Mouse (Mus musculus) gastrocnemius, adult 18-20 months (tissue): ENCODE measurements around the gene Hist1h2aa. TPM values are rescaled to one million over a fixed set of nuclear protein-coding genes. Genes with fewer than 3 reads are reported as not detected.

Experiments used
- DNase-seq: peaks from one replicate; pipeline ENCODE4 v3.0.0; 2021; ENCODE audit warnings: low spot score
- long read RNA-seq, 2 experiments: library from polyadenylated mRNA; stranded (forward); transcript quantifications; one replicate each; pipeline ENCODE4 v2.0.0; 2021
- total RNA-seq, 2 experiments: library from RNA; stranded (reverse); gene quantifications; 2 replicates each; pipeline ENCODE4 v1.2.3; 2021

The Hist1h2aa gene
- total RNA-seq: not detected
- long read RNA-seq, experiment 1: 0 reads
- long read RNA-seq, experiment 2: 0 reads

GRCm38 (mm10) chr13:23934211-23934520, at the start of gene Hist1h2aa:
Gene Hist1h2aa (plus strand): TSS chr13:23934462.
- no peak for DNase-seq

- DNase-seq: no peak
Observed at GRCm38 (mm10) chr13:23885540-23885939, 48.7 kb upstream of the Hist1h2aa start.

- no peak for DNase-seq
Observed at GRCm38 (mm10) chr13:23887026-23887725, 47.1 kb upstream of the Hist1h2aa start.

DNA sequence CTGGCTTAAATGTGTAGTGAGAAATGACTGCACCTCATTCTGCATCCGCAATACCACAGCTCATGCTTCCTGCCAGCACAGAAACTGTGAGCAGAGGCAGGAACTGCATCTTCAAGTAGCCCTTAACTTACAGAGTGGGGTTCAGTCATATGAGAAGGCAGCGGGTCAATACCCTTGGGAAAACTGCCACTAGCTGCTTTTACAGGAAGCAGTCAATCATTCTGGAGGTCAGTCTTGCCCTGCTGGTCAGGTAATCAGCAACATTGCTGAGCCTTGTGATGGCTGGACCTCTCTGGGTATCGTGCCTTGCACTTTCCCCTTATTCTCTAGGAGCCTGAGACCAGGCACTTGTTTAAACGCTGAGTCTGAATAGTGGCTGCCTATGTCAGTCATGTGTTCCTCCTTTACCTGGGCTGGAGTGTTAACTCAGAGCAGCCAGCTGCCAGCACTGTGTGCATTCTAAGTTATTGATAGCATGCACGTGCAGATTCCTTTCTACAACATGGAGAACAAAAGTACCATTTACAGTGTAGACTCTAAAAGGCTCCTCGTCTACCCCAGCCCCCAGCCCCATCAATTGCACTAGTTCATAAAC, 45.2 kb upstream of the Hist1h2aa start:
- DNase-seq: no peak

DNA sequence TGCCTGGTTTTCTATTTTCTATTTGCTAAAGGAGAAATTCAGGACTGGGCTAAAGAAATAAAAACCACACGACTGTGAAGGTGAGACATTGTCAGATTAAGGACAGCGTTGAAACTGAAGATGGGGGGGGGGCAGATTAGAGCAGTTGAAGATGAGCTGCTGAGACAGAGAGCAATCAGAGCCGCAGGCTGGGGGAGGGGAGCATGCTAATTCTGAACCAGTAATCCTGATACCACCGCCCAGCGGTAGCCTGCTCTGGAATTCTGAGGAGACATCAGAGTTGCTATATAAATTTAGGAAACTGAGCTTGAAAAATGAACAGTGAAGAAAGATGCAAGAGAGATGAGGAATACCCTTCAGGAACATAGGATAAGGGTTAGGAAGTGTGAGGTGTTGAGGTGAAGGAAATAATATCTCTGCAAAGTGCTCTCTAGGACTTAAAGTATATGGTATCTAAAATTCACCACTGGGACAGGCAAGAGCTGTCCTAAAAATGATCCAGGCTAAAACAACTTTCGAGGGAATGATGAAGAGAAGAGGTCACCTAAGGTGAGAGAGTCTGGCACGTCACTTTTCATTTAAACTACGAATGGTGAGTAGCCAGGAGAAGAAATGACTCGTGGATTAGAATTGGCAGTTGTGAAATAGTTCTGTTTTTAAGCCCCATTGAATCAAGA, 41.5 kb upstream of the Hist1h2aa start:
- no peak for DNase-seq

DNA sequence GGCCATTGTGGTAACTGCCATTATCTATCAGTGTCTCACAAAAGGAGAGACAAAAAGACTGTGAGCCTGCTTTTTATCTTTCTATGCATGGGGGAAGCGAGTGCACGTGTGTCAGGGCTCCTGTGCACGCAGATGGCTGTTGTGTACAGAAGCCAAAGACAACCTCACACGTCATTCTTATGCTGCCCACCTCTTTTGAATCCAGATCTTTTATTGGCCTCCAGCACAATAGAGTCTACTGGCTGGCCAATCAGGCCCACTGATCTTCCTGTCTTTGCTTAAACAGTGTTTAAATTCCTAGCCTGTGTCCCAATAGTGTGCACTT, 41.0 kb upstream of the Hist1h2aa start:
- DNase-seq: no peak

DNA sequence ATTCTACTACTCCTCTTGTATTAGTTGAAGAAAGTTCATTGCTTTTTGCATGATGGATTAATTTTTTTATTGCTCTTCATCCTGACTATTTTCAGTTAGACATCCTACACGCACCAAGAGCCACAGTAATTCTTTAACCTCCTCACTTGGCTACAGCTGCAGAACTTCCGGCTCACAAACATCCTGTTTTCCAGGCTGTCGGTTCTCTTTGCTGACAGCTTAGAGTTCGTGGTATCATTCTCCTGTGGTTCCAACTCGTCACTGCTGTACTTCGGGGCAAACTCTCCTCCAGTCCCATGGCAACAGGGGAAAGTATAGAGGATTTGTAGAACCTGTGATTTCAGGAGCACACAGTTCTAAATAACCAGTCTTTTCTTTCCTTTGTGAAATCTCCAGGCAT, 36.0 kb upstream of the Hist1h2aa start:
- no peak for DNase-seq

- no peak for DNase-seq
Observed at GRCm38 (mm10) chr13:23906906-23907305, 27.4 kb upstream of the Hist1h2aa start.

DNA sequence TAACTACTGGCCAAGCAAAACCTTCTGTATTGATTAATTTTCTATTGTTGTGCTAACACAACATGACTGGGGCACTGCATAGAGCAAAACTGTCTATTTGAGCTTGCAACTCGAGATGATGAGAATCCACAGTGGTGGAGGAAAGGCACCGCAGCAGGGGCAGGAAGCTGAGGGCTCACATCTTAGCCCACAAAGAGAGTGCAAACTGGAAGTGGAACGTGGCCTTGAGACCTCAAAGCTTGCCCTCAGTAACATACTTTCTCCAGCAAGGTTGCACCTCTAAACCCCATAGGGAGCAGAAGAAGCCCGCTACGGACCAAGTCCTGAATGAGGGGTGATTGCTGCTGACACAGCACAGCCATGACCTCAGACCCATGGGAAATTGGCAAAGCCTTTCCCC, 24.1 kb upstream of the Hist1h2aa start:
- no peak for DNase-seq

GRCm38 (mm10) chr13:23911335-23911734, 22.9 kb upstream of the Hist1h2aa start:
- no peak for DNase-seq

DNA sequence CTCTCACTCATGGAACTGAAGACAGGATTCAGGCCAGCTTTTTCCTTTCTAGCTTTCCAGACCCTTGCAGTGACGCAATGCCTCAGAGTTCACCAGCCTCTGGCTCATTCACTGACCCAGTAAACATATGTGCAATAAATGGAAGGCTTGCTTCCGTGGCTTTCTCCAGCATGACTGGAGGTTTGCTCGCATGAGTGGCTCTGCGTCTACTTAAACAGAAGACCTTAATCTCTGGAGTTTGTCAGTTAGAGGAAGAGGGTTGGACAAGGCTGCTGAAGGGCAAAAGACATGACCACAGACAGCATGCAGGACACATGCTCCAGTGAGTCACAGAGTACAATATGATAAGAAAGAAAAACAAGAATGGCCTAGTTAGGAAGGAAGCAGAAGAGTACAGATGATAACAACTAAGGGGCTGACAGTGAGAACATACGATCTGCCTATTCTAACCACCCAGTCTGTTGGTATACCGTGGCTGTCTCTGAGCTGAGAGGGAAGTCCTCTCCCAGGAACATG, 20.4 kb upstream of the Hist1h2aa start:
- DNase-seq: no peak

DNA sequence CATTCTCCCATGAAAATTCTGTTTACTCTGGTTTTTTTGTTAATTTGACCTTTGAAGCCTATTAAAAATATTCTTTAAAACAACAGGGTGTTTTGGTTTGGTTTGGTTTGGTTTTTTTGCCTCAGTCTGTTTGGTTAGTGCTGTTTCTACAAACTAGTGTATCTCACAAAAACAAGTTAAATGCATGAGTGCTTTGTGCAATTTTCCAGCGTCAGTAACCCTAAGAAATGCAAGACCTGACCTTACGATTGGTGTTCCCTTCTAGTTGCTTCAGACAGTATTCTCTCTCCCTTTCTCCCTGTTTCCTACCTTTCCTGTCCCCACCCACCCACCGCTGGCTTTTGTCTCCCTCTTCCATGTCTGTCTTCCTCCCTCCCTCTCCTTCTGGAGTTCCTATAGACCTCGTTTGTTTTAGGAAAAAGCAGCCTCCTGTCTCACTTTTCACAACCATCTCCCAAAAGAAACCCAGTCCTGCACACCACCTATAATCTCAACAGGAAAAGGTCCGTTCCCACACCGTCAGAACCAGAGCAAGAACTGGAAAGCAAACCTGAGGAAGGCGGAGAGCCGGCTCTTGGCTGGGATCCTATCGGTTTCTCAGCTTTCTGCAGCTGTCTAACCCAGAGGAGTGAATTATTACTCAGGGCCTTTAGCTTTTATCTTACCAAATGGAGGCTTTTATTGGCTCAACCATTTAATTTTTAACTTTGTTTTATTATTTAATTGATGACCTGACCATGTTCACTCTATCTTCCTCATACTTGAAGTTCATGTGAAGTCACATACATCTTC, 19.7 kb upstream of the Hist1h2aa start, which contains the start of gene Slc17a4:
Gene Slc17a4 (minus strand): TSS at position 634 of the 792 bp plus-strand sequence.
- DNase-seq: no peak

- peak; percentile 13 for DNase-seq
Observed at GRCm38 (mm10) chr13:23916132-23916531, 18.1 kb upstream of the Hist1h2aa start.

DNA sequence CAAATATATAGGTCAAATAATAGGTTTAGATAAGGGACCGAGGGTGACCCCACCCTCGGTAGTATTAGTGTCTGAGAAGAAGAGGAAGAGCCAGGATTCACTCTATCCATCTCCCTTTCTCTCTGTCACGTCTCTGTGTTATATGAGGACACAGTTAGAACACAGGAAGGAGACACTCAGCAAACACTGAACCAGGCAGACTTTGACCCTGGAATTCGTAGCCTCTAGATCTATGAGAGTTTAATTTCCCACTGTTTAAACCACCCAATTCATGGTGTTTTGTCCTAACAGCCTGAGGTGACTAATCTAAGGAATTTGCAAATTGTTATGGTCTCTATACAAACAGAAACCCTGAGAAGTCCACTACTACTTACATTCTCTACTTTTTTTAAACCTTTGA, 16.6 kb upstream of the Hist1h2aa start:
- DNase-seq: no peak

GRCm38 (mm10) chr13:23925792-23926191, 8.5 kb upstream of the Hist1h2aa start:
- DNase-seq: no peak

GRCm38 (mm10) chr13:23928637-23929036, 5.6 kb upstream of the Hist1h2aa start:
- no peak for DNase-seq

DNA sequence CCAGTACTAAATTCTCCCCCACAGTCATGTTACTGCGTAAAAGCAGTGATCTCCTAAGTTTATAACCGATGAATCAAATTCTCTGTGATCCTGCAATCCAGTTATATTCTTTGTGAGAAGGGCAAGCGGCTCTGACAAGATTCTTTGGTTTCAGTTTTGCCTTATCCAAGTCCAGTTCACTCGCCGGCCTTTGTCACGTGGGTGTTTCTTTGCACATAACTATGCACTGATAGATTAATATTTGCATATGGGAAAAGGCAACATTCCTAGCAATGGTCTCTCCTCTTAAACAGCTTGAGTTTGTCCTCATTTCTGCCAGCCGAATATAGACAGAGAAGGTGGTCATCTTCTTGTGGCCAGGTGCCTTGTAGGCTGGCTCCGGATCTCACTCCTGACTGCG, 3.8 kb upstream of the Hist1h2aa start:
- DNase-seq: no peak

GRCm38 (mm10) chr13:23930904-23931303, 3.4 kb upstream of the Hist1h2aa start:
- no peak for DNase-seq

DNA sequence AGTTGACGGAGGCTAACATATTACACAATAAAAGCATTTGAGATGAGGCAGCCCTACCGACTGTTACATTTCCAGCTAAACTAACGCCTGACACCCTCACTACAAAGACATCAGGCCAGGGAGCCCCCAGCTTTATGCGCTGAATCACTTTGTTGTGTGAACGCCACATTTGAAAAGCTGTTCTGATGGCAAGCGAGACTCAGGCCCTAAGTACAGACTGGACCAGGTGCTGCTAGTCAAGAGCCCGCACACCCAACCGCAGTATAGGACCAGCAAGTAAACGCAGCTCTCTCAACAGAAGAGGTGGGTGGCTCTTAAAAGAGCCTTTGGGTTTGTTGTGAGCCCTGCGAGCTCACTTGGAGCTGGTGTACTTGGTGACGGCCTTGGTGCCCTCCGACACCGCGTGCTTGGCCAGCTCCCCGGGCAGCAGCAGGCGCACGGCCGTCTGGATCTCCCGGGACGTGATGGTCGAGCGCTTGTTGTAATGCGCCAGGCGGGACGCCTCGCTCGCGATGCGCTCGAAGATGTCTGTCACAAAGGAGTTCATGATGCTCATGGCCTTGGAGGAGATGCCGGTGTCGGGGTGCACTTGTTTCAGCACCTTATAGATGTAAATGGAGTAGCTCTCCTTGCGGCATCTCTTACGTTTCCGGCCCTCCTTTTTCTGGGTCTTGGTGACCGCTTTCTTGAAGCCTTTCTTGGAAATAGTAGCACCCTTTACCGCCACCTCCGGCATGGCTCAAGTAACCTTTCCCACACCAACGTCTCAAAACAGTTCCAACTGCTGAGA, 646 bp upstream of the Hist1h2aa start, which contains the start of gene Hist1h2ba:
Gene Hist1h2ba (minus strand): TSS at position 736 of the 790 bp plus-strand sequence.
- DNase-seq: no peak

DNA sequence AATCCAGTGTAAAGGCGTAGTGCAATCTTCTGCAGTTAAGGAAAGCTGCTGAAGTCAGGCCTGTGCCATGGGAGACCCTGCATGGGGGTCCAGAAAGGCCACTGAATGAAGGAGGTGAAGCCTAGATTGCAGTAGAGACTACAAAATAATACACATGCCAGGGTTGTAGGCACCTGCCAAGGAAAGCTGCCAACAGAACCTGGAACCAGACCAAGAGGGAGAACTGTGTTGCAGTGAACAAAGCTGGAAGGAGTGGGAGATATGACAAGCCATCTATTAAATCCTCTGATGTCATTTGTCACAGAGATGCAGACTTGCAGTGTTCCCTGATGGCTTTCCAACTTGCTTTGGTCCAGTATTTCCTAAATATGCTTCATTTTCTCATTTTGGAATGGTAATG, 4.4 kb downstream of the Hist1h2aa start:
- DNase-seq: no peak

GRCm38 (mm10) chr13:23940291-23940690, 6.0 kb downstream of the Hist1h2aa start:
- peak; percentile 9 for DNase-seq
